Mouse (Mus musculus): ENCODE results near the gene Olfr419. TPM values are rescaled to one million over a fixed set of nuclear protein-coding genes. Genes with fewer than 3 reads are reported as not detected.

The Olfr419 gene
- total RNA-seq (2012; rRNA removed) = not detected in 2 replicates
- under 1 TPM in 1 of 2 experiments, not detected in 1; 0.31 TPM for polyA plus RNA-seq (2012; ENCODE audit: insufficient read depth in 1 of 2, insufficient read length in 2 of 2, low read depth in 1 of 2, low replicate concordance in 2 of 2, missing spikeins in 1 of 2)

- no peaks in the 10 kb centered on the region for H3K79me2 ChIP-seq (ENCODE audit: control insufficient read depth, insufficient read depth, low read length, poor library complexity)
- no peak within 1 kb of the TSS for H3K9ac ChIP-seq (ENCODE audit: control insufficient read depth, low read depth, low read length, poor library complexity, severe bottlenecking)
- H3K4me1 ChIP-seq (ENCODE audit: control insufficient read depth in 1 of 2, insufficient read depth in 2 of 2, low read length in 2 of 2) = no peaks in the 10 kb centered on the region
- no peak within 1 kb of the TSS for H3K4me3 ChIP-seq (ENCODE audit: control insufficient read depth in 1 of 2, insufficient read depth in 1 of 2, low read depth in 2 of 2, low read length in 2 of 2)
- no peaks in the 10 kb centered on the region for H3K27me3 ChIP-seq (ENCODE audit: control insufficient read depth in 1 of 2, insufficient read depth in 2 of 2, low read length in 2 of 2)
- H3K27ac ChIP-seq (ENCODE audit: control insufficient read depth, low read depth, low read length) = no peak within 1 kb of the TSS
- no peak for DNase-seq (ENCODE audit: low read depth, low spot score)
- no peak for TF ChIP-seq SMC3 (IDR thresholded peaks at IDR 0.05; ENCODE audit: low read depth, low read length)
- TF ChIP-seq BHLHE40 (IDR thresholded peaks at IDR 0.05; ENCODE audit: borderline replicate concordance, low read depth, low read length) = no peak
- TF ChIP-seq E2F4 (IDR thresholded peaks at IDR 0.05; ENCODE audit: borderline replicate concordance, low read depth, low read length) = no peak
- no peak for TF ChIP-seq RCOR1 (IDR thresholded peaks at IDR 0.05; ENCODE audit: low read depth, low read length)
- no peak for TF ChIP-seq TCF12 (IDR thresholded peaks at IDR 0.05; ENCODE audit: low read depth, low read length)
- no peak for TF ChIP-seq MXI1 (IDR thresholded peaks at IDR 0.05; ENCODE audit: low read depth, low read length)
- TF ChIP-seq NELFE (IDR thresholded peaks at IDR 0.05; ENCODE audit: low read depth, low read length) = no peak
- no peak for TF ChIP-seq GABPA (IDR thresholded peaks at IDR 0.05; ENCODE audit: low read depth, low read length)
- no peak for TF ChIP-seq NRF1 (IDR thresholded peaks at IDR 0.05; ENCODE audit: insufficient read depth, low read depth, low read length, poor library complexity, severe bottlenecking)
- TF ChIP-seq MAFK (IDR thresholded peaks at IDR 0.05; ENCODE audit: borderline replicate concordance, low read depth, low read length) = no peak
- no peak for TF ChIP-seq MYC (IDR thresholded peaks at IDR 0.05; ENCODE audit: low read depth, low read length)
- no peak for TF ChIP-seq SIN3A (IDR thresholded peaks at IDR 0.05; ENCODE audit: low read length)
- no peak for TF ChIP-seq HCFC1 (IDR thresholded peaks at IDR 0.05; ENCODE audit: low read depth, low read length)
- peaks cover 0 to 33% of the 10 kb centered on the region in 2 experiments; a peak in 2 of 4 replicates for H3K36me3 ChIP-seq (ENCODE audit: control insufficient read depth in 1 of 2, insufficient read depth in 2 of 2, low read length in 2 of 2)
- H3K9me3 ChIP-seq (replicated peaks; ENCODE audit: insufficient read depth, low read length) = no peaks in the 10 kb centered on the region
These were observed at the start of gene Olfr419 for GRCm38 (mm10) chr1:174251961-174252360. Olfr419 (minus strand) TSS chr1:174252061.

- TF ChIP-seq CHD1 (IDR thresholded peaks at IDR 0.05; ENCODE audit: low read depth, low read length) (no peak), ZC3H11A (IDR thresholded peaks at IDR 0.05; ENCODE audit: low read depth, low read length) (no peak), ZNF384 (IDR thresholded peaks at IDR 0.05; ENCODE audit: low read depth, low read length) (no peak), ELF1 (IDR thresholded peaks at IDR 0.05; ENCODE audit: low read depth, low read length) (no peak), MAX (IDR thresholded peaks at IDR 0.05; ENCODE audit: low read length) (no peak), MAZ (IDR thresholded peaks at IDR 0.05; ENCODE audit: low read depth, low read length) (no peak), GABPA (IDR thresholded peaks at IDR 0.05; ENCODE audit: low read depth, low read length) (no peak), TBP (IDR thresholded peaks at IDR 0.05; ENCODE audit: low read depth, low read length) (no peak), RCOR1 (IDR thresholded peaks at IDR 0.05; ENCODE audit: low read depth, low read length) (no peak), SIN3A (IDR thresholded peaks at IDR 0.05; ENCODE audit: low read length) (no peak), POLR2AphosphoS5 (IDR thresholded peaks at IDR 0.05; ENCODE audit: borderline replicate concordance, low read depth, low read length) (no peak), TCF12 (IDR thresholded peaks at IDR 0.05; ENCODE audit: low read depth, low read length) (no peak)
- DNase-seq (ENCODE audit: low read depth, low spot score) = no peak
- no peak overlapping the region for H3K27ac ChIP-seq (ENCODE audit: control insufficient read depth, low read depth, low read length)
- H3K4me3 ChIP-seq (ENCODE audit: control insufficient read depth in 1 of 2, insufficient read depth in 1 of 2, low read depth in 2 of 2, low read length in 2 of 2) = no peak overlapping the region
- no peak overlapping the region for H3K9ac ChIP-seq (ENCODE audit: control insufficient read depth, low read depth, low read length, poor library complexity, severe bottlenecking)
- no peaks in the 10 kb centered on the region for H3K27me3 ChIP-seq (ENCODE audit: control insufficient read depth in 1 of 2, insufficient read depth in 2 of 2, low read length in 2 of 2)
- peaks cover 3 to 7% of the 10 kb centered on the region in 2 experiments; a peak in 3 of 4 replicates for H3K4me1 ChIP-seq (ENCODE audit: control insufficient read depth in 1 of 2, insufficient read depth in 2 of 2, low read length in 2 of 2)
- H3K79me2 ChIP-seq (ENCODE audit: control insufficient read depth, insufficient read depth, low read length, poor library complexity) = no peaks in the 10 kb centered on the region
- no peaks in the 10 kb centered on the region for H3K9me3 ChIP-seq (replicated peaks; ENCODE audit: insufficient read depth, low read length)
- H3K36me3 ChIP-seq (ENCODE audit: control insufficient read depth in 1 of 2, insufficient read depth in 2 of 2, low read length in 2 of 2) = peaks cover 0 to 4% of the 10 kb centered on the region in 2 experiments; a peak in 2 of 4 replicates
These were observed 18.8 kb upstream of the Olfr419 start for GRCm38 (mm10) chr1:174270643-174271042.
